Mouse (Mus musculus): ENCODE measurements around the gene Smim24.

The Smim24 gene

DNA sequence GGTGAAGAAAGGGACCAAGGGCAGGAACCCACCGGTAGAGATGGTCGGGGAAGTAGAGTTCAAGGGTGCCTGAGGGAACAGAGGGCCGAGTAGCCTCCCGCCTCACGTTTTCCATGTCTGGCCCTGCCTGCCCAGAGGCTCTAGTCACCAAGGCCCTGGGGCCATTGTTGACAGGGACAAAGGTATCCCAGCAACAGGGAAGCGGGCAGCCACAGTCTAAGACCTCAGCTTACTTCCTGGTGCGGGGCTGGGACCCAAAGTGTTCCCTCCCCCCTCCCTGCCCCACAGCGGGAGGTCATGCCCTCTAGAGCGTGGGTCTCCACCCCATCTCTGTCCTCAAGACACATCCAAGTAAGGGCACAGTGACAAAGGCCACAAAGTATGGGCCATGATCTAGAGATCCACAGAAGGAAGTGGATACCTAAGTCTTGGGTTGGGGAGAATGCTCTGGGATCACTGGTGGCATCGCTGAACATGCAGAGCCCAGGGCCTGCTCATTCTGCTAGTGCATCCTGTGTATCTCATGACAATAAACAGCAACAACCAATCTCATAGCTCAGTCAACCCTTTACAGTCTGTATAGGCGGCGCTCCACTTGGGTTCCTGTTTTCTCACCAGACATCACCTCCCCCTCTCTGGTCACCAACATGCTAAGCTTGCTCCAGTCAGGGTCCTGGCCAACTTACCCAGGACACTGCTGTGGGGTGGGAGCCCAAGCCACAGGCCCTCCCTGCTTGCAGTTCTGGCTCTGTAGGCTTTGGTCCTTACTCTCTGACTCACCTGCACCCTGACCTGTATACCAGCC lies 27.0 kb upstream of the Smim24 start, which contains the start of gene 4930404N11Rik:
Gene 4930404N11Rik, minus strand, starts transcription at position 145 of the 805 bp plus-strand sequence.
- no peak for DNase-seq

DNA sequence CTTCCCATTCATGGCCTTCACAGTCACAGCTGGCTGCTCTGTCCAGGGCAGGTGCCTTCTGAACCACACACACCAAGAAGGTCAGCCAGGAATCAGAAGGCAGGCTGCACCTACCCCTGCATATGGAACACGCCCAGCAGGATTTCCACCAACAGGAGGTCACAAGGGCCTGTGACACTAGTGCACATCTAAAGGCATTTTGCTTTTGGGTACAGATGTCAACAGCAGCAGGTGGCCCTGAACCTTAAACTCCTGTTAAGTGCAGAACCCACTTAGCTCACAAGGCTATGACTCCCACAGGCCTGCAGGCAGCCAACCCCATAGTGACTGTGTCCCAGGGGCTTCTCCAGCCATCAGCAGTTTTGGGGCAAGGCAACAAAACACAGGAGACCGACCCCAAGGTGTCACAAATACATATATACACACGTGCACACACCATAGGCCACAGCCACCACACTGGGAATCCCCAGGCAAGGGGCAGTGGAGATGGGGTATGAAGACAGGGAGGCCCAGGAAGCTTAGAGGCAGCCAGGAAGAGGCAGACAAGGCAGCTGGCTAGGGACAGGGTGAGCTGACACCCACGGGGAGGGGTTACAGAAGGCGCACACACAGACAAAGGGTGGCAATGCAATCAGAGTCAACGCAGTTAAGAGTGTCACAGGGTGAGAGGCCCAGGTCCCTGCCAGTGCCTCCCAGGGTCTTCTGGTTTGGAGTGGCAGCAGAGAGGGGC lies 26.2 kb upstream of the Smim24 start:
- DNase-seq: no peak

DNA sequence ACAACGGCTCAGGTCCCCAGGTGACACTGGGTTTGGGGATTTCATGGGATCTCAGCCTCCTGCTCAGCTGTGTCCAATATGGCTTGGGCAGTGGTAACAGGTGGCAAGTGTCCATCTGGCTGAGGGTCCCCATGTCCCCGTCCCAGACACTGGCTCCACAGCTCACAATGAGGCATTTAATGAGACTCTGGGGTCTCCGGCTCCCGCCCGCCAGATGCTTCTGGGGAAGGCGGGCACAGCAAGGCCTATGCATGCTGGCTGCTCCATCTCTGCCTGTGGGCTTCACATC lies 25.7 kb upstream of the Smim24 start:
- DNase-seq: no peak

DNA sequence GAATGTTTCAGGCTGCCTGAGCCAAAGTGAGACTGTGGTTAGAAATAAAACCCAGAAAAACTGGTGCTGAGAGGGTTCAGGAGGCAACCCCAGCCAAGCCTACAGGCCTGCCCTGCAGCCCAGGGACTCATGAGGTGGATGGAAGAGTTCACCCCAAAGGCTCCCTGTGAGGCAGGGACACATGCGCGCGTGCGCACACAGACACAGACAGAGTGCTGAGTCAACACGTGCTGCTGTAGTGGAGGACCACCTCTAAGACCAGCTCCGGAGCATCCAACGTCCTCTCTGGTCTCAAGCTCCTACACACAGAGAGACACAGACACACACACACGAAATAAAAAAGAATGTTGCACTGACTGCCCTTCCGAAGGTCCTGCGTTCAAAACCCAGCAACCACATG lies 17.5 kb upstream of the Smim24 start:
- DNase-seq: no peak

DNA sequence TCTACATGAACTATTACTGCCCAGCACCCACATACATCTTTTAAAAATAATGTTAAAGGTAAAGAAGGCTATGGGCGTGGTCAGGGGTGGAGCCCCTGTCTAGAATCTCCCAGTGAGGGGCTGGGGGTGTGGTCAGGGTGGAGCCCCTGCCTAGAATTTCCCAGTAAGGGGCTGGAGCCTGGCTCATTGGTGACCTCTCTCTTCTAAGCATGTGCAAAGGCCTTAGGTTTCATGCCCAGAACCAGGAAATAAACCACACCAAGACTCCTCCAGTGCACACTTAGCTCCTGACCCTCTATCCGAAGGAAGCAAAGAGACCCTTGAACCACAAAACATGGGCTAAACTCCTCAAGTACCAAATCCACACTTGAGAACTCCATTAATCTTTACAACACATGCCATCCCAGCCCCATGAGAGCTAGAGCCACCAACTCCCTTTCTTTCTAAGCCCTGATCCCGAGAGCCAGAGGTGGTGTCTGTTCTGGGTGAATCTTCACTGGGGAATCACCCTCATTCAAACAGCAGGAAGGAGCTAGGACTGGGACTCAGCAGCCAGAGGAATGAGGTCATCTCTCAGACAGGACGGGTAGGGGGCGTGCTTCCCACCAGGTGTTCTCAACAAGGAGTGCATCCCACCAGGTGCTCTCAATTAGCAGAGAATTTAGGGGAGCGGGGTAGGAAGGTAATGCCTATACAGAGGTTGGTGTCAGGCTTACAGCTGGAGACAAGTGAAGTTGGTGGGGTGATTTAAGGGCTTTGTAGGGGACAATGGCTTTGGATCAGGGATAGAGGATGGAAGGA lies 16.1 kb upstream of the Smim24 start:
- DNase-seq: no peak

DNA sequence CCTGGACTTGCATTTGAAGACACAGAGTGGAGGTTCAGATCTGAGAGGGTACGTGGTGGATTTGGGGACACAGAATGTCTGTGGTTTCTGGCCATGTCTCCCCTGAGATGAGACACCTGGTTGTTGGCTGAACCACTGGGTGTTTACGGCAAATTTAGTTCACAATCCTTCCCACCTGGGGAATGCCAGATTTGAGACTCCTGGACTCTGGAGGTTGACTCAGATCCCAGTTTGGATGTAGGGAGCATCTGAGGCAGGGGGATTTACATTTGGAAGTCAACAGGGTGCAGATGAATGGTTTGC lies 15.5 kb upstream of the Smim24 start:
- DNase-seq: no peak

DNA sequence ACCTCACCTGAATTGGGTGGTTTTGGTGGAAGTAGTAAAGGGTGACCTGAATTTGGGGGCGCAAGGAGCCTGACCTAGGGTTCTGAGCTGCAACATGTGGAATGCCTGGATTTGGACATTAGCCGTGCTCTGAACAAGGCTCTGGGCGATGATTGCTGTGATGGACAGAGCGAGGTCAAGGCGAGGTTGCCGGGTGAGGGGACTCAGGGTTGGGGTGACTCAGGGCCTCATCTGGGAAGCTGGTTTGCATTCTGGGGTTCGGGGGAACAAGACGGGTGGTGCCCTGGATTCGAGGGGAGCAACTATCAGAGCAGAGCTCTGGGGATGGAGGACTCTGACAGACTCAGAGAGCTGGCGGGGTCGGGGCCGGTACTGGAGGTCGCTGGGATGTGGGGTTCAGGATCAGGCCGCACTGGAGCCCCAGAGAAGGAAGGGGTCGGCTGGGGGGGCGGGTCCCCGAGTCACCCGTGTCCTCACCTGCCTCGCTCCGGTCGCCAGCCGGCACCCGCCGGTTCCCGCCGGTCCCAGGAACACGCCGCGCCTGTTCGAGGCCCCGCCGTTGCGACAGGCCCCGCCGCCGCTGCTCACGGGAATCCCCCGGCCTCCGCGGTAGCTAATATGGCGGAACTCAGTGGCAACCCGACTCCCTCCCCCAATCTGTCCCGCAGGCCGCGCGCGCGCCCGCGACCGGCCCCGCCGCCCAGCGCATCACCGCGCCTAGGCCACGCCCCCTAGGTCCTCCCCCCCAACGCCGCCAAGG lies 14.9 kb upstream of the Smim24 start, which contains the start of gene Fzr1:
Gene Fzr1, minus strand, starts transcription at position 724 of the 760 bp plus-strand sequence.
- no peak for DNase-seq

DNA sequence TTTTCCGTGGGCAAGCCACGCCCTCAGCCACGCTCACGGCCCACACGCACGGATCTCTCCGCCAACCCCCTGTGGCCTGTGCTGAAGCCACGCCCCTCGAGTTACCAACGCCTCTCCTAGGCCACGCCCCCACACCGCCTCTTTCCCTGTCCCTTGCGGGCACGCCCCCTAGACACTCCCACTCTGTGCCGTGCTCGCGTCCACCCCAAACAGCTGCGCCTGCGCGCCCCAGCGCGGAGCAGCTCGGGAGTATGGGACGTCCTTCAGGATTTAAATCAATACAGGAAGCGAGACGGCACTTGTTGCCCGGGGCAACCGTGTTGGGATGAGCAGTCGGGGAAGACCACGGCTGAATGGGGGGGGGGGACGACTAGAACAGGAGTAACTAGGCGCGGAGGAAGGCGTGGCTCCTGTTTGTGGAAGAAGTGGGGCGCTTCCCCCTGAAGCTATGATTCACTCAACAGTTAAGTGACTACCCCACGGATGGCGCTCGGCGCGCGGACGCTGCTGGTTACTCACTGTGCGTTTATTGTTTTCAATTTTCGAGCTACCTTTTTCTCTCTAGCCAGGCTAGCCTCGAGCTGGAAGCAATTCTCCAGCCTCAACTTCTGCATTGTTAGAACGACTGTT lies 14.2 kb upstream of the Smim24 start:
- DNase-seq: peak; percentile 100

DNA sequence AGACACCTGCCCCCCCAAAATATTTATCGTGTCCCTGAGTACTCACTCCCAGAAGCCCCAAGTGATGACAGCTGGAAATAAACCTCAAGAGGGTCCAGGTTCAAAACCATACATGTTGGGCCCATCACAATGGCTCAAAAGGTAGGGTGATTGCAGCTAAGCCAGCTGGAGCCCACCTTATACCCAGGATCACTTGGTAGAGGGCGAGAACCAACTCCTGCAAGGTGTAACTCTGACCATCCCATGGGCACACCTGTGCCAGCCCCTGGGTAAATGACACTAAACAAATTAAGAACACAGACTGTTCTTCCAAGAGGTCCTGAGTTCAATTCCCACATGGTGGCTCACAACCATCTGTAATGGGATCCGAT lies 13.7 kb upstream of the Smim24 start:
- no peak for DNase-seq

DNA sequence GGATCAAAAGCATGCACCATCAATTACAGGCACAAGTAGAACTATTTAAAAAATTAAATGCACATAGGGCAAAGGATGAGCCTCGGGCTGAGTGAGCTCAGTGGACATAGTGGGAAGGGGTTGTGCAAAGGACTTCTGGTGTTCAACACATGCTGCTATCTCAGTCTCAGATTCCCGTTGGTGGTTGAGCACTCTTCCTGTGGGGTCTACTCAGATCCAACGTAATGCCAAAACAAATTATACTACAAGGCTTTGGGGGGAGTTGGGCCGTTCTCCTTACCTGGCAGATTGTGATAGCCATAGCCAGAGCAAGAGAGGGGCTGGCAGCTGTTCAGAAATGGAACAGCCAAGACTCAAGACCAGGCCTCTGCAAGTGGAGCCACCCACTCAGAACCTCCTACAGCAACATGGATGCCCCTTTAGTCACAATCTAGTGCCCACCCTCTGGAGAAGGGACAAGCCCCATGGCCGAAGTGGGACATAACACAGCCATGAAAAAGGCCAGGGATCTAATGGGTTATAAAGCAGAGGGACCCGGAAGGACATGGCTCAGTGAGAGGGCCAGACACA lies 13.0 kb upstream of the Smim24 start:
- no peak for DNase-seq

DNA sequence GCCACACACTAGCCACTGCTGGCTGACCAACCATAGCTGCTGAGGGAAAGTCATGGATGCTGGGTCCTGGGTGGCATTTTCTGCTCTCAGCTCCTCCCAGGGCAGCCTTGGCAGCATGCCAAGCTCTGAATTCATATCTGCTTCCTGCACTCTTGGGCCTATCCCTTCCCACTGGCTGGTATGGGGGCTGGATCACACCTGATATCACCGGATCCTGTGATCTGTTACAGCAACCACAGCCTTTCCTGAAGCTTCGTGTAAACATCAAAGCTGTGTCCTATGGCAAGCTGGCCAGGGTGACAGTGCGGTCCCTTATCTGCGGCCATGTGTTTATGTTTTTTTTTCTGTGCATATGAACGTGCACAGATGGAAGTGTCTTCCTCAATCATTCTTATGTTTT lies 10.8 kb upstream of the Smim24 start:
- no peak for DNase-seq

DNA sequence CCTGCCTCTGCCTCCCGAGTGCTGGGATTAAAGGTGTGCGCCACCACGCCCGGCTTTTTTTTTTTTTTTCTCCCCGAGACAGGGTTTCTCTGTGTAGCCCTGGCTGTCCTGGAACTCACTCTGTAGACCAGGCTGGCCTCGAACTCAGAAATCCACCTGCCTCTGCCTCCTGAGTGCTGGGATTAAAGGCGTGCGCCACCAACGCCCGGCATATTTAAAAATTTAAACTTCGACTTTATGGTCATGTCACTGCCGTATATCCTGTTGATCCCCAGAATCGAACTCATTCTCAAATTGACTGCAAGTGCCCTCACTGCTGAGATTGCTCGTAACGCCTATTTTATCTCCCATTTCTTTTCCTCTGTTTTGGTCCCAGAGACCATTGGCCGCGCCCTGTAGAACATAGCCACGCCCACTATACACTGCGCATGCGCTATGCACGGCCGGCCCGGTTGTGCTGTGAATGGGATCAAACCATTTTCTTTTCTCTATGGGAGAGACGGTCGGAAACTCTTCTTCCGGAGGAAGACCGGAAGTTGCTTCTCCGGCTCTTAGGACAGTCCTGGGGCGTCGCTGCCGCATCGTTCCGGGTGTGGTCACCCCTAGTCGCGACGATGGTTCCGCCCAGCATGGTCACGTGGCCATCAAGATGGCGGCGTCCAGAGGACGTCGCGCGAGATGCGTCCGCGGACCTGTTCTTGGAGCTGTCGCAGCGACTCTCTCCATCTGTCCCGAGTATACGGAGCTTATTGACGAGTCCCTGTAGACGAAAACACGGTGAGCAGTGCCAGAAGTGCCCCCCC lies 8.8 kb upstream of the Smim24 start, which contains the start of the genes Dohh and Gm48551:
Gene Dohh, plus strand, starts transcription at position 627 of the 803 bp plus-strand sequence.
Gene Gm48551, plus strand, starts transcription at position 665 of the 803 bp plus-strand sequence.
- peak; percentile 98 for DNase-seq

DNA sequence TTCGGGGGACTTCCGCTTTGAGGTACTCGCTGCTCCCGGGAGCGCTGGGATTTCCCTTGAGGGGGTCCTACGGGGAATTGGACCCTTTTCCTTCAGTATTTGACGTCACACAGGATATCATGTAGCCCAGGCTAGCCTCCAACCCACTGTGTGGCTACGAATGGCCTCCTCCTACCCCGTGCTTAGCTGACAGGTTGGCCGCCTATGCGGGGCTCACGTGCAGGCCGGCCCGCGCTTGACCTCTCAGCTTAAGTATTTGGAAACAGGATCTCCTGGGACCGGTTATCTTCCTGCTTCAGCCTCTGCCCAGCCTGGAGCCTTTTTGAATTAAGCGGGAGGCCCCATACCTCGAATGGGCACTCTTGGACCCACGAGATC lies 8.3 kb upstream of the Smim24 start:
- no peak for DNase-seq

DNA sequence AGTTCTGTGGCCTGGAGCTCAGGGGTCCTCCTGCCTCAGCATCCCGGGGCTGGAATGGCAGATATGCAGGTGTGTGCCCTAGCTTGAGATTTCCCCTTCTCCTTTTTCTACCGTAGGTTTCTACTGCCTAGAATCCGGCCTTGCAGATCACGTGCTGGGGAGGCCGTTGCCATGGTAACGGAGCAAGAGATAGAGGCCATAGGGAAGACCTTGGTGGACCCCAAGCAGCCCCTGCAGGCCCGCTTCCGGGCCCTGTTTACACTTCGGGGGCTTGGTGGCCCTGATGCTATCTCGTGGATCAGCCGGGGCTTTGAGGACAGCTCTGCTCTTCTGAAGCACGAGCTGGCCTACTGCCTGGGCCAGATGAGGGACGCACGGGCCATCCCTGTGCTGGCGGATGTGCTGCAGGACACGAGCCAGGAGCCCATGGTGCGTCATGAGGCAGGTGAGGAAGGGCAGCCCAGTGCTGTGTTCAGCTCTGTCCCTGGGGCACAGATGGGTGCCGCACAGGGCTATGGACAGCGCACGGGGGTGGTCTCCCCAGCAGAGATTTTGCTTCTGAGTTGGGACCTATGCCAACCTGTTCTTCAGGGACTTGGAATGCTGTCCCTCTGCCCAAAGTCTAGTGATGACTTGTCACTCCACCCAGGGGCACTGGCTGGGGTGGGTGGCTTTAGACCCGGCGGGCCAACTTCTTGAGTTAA lies 7.1 kb upstream of the Smim24 start:
- DNase-seq: no peak

DNA sequence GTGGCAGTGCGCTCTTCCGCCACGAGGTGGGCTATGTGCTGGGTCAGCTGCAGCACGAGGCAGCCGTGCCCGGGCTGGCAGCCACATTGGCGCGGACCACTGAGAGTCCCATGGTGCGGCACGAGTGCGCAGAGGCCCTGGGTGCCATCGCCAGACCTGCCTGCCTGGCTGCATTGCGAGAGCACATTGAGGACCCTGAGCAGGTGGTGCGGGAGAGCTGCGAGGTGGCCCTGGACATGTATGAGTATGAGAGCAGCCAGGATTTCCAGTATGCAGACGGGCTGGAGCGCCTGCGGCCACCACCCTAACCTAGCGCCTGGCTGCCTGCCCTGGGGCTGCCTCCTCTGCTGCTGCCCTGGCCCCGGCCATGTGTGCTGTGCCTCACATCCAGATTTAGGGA lies 5.1 kb upstream of the Smim24 start:
- DNase-seq: no peak

DNA sequence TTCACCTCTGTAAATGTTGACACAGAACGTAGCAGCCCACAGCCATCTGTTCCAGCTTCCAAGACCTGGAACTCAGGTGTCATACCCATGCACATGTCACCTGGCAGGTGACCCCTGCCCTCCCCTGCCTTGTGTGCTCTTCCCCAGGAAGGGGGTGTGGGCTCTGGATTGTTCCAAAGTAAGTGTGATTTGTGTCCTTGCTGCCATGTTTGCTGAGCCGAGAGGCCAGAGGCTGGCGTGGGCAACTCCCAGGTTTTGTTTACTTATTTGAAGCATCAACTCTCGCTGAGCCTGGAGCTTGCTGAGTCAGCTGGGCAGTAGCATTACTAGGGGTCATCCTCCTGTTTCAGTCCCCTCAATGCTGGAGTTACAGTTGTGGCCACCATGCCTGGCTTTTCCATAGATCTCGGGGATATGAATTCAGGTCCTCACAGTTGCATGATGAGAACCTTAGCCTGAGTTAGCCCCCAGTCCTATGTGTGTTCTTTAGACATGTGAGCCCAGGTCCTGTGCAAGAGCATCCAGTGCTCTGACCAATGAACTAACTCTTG lies 4.3 kb upstream of the Smim24 start, which contains the start of gene Gm48552:
Gene Gm48552, plus strand, starts transcription at position 501 of the 551 bp plus-strand sequence.
- DNase-seq: no peak

DNA sequence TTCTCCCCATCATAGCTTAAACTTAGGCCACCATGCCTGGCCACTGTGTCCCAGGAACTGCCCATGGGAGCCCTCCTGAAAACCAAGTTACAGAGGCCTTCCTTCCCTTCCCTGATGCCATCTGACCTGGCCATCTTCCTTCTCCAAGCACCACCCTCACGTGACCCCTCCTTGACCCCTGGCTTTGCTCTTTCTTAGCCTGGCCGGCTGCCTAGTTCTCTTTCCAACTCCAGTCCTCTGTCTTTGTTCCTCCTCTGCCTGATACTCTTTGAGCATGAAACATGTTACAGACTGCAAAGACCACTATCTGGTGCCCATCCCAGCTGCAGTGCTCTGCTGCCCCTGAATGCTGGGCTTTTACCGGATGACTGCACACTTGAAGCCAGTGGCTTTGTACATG lies 3.5 kb upstream of the Smim24 start:
- no peak for DNase-seq

DNA sequence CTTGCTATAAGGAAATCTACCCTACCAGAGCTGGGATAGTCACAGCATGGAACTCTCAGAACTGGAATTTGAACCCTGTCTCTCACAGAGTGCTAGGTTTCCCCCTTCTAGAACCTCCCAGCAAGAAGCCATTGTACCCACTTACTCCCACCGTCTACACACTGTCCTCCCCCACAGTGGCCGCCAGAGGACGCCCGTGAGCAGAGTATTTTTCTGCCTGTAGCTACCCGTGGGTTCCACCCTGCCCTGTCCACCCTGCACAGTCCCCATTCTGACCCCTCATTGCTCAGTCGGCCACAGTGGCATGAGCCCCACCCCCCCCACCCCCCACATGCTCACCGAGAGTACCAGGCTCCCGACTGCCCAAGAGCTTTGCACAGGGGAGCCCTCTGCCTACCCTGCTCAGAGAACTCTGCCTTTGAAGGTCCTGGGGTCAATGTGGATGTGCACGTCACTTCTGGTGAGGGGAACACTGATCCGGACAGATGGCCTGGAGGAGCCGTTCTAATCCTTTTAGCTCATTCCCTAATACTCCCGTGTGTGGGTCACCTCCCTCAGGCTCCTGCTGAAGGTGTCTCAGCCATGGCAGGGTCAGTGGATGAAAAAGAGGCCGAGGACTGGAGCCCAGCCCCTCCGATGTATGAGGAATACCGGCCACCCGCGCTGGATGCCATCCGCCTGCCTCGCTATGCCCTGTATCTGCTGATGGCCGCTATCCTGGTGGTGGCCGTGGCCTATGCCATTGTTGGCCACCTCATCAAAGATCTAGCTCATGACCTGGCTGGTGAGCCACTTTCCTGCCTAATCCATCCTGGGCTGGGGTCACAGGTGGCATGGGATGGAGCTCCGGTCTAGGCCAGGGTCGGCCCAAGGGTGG lies 2.8 kb upstream of the Smim24 start:
- DNase-seq: no peak

DNA sequence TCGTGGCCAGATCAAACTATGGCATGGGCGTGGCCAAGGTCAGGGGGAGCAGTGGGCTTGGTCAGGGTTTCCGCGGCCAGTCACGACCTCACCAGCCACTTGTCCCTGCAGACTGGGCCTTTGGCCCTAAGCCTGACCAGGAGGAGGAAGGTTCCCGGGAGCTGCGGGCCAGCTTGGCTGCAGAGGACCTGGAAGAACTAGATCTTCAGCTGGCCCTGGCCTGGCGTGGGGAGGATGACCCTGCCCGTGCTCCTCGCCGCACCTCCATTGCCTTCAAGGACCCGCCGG lies 2.2 kb upstream of the Smim24 start:
- no peak for DNase-seq
